Mouse (Mus musculus): ENCODE measurements around the gene Prdm11.

Gene Prdm11

DNA sequence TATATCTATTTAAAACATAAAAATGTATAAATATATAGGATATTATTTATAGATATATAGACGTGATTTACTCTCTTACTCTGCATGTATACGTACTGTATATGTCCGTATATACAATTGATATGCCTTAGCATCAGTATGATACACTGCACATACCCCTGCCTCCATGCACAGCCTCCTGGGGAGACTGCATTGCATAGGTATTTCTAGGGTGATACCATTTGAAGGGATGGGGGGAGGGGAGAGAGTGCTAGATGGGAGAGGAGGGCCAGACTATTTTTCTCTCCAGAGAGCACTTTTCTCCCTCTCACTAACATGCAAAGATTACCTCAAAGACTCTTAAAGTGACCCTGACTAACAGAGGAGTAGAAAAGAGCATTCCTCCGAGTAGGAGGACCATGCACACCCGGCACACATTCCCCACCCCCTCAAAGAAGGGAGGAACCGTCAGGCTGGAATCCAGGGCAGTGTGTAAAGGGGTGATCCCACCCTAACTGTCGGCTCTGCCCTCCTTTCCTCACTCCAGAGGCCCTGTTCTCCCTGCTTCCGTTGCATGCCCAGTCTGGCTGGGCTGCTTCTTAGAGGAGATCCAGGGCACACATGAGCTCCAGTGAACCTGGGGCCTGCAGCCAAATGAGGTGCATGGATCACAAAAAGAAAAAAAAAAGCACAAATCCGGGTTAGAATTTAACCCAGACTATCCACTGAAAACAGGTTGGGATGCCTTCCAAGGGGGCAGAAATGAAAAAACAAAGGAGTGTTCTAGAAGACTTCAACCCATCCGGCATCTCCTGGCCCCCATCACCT is 78.7 kb downstream of the Prdm11 start:
- DNase-seq (ENCODE audit: low spot score in 2 of 2) = no peak

DNA sequence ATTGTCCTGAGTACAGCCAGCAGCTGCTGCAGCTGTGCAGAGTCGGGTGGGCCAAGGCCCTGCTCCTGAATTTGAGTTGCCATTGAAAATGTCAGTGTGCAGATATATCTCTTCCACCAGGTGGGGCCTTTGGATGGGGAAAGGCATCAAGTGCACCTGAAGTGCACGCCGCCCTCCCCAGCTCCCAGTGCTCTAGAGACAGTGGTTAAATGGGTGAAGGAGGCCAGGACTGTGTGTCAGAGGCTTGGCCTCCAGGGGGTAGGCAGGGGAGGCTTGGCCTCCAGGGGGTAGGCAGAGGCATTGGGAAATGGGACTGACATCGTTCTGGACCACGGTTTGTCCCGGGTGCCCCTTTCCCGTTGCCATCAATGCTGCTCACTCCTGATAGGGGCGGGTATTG is 79.7 kb downstream of the Prdm11 start:
- DNase-seq (ENCODE audit: low spot score in 2 of 2) = no peak

DNA sequence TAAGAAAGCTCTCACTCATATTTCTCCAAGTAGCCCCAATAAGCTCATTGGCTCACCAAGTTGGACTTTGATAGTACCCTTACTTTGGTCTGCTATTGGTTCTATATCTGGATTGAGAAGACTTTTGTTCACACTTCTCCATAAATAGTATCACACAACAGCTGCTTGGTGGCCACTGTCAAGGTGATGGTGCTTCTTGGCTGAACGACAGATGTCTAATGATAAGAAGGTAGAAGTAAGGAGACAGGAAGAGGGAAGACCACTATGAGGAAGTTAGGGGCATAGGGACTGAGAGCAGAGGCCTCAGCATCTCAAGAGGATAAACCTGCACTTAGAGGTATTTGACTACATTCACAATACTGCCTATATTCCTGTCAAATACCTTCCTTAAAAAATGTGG is 81.6 kb downstream of the Prdm11 start:
- no peak for DNase-seq (ENCODE audit: low spot score in 2 of 2)

DNA sequence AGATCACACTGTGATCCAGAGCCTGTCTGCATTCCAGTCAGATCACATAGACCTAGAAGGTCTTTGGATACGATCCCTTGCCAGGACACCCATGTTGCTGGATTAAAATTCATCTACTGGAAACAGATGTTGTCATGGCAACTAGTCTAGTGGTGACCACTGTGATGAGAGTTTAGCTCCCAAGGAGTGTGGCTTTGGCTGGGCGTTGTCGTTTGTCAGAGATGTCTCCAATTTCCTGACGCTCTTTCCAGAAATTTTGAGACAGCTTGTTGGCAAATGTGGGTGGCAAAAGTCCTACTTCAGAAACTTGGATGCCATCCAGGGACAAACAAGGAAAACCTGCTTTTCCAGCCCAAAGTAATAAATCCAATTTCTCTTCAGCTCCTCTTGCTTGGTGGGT is 87.3 kb downstream of the Prdm11 start:
- DNase-seq (ENCODE audit: low spot score in 2 of 2) = no peak

DNA sequence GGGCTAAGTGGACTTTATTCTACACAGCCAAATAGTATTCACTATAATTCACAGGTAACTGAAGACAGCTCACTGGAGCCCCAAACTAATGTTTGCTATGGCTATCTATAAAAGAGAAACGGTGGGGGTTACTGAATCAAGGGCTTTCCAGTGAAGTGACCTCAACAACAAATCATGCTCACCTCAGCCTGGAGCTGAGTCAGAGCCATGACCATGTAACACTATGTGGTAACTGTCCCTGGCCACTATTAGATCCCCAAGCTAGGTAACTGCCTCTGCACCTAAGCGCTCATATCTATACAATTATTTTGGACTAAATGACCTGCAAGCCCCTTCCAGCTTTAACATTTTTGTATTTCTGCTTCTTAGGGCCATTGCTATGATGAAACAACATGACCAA is 89.0 kb downstream of the Prdm11 start:
- no peak for DNase-seq (ENCODE audit: low spot score in 2 of 2)

DNA sequence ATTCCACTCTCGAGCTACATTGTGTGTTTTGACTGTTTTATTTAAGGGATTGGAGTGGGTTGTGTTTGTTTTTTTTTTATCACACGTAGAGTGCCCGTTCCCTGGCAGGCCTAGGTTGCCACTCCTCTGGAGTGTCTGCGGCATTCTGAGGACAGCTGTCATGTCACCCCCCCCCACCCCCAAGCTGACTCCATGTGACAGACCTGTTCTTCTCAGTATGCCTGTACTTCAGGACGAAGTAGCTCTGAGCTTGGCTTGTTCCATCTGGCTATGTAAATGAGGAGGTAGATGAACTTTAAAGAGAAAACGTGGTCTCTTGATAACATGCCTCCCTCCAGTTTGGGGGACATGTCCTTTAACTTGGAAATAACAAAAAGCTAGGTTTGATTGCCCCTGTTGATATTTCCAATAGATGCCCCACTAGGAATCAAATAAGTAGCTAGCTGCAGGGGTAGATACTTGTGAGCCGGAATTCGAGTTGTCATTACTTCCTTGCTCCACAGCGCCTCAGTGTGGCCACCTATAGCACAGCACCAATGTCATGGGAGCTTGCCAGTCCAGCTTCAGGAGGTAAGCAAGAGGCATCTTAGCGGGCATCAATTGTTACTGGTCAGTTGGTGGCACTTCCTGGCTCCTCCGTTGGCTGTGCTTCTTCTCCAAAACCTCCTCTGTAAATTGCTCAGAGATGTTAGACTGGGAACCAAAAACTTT is 91.4 kb downstream of the Prdm11 start:
- peak in 1 of 2 experiments; percentile 65 for DNase-seq (ENCODE audit: low spot score in 2 of 2)

DNA sequence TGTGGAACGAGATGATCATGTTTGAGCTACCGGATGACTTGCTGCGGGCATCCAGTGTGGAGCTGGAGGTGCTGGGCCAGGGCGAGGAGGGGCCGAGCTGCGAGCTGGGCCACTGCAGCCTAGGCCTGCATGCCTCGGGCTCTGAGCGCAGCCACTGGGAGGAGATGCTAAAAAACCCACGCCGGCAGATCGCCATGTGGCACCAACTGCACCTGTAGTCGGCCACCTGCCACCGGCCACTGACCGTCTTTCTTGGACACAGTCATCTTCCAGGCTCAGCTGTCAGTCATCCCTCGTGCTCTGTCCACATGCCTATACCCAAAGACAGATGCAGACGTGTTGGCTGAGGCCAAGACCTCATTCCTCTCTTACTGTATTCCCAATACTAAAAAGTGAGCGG is 92.5 kb downstream of the Prdm11 start:
- no peak for DNase-seq (ENCODE audit: low spot score in 2 of 2)

DNA sequence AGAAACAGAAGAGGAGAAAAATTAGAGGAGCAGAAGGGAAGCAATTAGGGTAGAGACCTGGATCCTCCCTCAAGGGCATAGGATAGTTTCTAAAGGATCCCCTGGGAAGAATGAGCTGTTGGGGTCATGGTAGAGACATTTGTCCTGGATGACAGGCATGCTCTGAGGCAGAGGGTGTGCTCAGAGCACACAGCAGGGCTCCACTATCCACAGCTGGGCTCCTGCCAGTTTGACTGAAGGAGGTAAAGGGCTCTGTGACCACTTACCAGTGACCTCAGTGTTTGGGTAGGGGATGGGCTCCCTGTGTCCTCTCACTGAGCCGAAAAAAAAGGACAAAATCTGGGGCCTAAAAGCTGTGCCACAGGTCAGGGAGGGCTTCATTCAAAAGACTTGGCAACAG is 96.4 kb downstream of the Prdm11 start:
- DNase-seq (ENCODE audit: low spot score in 2 of 2) = no peak

DNA sequence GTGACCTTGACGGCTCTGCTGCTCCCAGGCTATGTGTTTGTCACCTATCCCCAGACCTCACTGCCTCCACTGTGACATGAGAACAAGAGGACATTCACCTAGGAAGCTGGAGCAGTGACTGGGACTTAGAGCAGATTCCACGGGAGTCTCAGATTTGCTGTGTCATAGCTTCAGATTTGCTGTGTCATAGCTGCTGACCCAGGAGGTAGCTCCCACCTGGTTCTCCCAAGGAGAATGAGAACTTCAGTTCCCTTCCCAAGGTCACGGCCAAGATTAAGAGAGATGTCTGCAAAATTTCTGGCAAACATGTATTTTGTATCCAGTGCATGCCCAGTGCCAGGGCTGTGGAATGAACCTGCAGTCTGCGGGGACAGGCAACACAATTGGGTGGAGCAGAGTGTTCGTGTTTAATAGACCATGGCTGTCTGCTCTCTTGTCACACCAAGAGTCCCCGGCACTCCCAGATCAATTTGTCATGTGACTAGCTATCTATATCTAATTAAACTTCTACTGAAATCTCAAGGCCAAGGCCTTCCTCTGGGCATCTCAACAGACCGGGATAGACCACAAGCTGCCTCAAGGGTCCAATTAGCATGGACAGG is 97.2 kb downstream of the Prdm11 start:
- no peak for DNase-seq (ENCODE audit: low spot score in 2 of 2)

DNA sequence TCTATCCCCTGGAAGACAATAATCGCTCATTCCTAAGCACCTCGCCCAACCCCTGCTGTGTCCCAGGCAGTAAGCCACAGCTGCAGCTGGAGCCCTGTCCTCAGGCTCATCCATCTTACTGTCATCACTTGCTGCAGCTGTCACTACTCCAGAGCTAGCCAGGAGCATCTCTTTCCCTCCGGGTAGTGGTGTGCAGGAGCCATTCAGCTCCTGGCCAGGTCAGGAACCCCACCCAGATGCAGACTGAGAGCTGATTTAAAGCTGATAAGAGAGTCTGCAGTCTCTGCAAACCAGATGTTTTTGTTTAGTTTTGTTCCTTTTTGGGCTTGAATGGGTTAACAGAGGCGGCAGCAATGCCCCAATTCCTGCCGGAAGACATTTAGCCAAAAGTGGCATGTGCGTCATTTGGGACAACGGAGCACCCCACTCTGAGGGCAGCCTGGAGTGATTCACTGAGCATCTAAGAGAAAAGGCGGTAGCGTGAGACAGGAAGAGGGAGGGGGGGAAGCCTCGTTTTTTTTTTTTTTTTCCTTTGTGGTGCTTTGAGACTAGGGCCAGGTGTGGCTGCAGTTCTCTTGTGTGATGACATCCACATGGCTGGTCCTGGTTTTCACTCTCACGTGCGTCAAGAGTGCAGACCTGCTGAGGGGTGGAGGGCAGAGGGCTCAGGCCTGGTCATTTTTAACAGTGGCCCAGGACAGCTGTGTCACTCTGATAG is 97.8 kb downstream of the Prdm11 start:
- DNase-seq (ENCODE audit: low spot score in 2 of 2) = no peak

DNA sequence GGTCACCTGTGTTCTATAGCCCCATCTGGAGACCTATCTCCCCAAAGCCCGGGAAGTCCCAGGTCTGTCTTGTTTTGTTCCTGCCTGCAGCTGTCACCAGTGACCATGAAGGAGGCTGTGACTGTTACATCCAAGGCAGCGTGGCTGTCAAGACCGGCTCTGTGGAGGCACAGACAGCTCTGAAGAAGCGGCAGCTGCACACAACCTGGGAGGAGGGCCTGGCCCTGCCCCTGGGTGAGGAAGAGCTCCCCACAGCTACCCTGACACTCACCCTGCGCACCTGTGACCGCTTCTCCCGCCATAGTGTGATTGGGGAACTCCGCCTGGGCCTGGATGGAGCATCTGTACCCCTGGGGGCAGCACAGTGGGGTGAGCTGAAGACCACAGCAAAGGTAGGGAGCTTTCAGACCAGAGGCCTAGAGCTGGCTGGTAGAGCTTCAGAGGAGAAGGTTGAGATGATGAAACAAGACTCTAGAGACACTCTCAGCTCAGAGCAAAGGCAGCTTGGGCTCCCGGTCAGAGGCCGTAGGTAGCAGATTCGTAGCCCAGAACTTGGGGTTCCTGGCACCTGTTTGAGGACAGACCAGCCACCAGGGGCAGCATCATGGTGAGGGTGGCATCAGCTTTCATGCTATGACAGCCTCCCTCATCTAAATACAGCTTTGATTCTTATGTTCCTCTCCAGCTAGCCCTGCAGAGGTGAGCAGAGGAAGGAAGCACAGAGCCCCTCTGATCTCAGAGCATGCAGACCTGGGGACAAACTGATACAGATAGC is 100.0 kb downstream of the Prdm11 start:
- DNase-seq (ENCODE audit: low spot score in 2 of 2) = no peak

DNA sequence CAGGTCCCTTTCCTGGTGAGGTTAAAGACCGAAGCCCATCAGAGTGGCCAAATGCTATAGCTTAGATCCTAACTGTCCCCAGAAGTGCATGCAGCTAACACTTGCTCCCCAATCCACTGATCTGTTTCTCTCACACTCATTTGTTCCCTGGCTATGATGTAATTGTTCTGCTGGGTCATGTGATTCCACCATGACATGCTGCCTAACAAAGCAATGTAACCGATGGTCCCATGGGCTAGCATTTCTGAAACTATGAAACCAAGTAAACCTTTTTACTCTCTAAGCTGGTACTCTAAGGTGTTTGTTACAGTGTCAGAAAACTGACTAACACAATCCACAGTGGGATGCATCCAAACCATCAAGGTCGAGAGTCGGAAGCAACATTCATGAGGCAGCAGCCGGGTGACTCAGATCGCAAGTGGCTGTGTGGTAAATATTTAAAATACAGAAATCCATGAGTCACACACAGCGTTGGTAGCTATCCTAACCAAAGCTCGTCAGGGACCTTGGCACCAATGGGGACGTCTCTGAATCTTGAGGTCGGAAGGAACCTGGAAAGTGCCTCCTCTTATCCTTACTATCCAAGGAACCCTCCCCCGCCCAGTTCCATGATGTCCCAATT is 100.7 kb downstream of the Prdm11 start:
- no peak for DNase-seq (ENCODE audit: low spot score in 2 of 2)

DNA sequence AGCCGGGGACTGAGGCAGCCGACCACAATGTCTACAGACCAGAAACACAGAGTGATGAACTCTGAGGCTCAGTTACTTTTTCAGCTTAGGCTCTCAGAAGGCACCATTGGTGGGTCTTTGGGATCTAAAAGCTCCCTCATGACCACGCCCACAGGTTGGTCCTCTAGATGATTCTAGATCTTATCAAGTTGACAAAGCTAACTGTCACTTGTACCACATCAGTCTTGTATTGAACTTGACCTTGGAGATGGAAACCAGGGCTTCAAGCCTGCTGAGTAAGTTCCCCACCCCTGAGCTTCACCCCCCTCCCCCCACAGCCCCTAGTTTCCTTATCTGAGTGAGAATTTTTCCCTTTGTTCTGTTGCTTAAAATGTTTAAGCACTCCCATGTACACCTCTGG is 101.6 kb downstream of the Prdm11 start:
- DNase-seq (ENCODE audit: low spot score in 2 of 2) = no peak

DNA sequence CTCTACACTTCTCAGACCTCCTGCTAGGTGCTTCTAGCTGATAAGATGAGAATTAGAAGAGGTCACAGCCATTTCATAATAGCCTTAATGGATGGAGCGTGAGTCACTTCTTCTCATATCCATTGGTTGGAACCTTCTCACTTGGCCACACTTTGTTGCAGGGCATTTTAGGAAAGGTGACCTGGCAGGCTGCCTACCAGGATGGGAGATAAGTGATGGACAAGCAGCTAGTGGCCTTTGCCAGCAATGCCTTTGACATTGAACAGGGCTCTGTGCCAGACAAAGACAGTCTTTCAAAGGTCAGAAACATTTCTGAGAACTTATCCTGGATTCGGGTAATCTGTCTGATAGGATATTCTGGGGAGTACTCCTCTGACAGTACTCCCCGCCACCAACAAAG is 102.6 kb downstream of the Prdm11 start:
- no peak for DNase-seq (ENCODE audit: low spot score in 2 of 2)

DNA sequence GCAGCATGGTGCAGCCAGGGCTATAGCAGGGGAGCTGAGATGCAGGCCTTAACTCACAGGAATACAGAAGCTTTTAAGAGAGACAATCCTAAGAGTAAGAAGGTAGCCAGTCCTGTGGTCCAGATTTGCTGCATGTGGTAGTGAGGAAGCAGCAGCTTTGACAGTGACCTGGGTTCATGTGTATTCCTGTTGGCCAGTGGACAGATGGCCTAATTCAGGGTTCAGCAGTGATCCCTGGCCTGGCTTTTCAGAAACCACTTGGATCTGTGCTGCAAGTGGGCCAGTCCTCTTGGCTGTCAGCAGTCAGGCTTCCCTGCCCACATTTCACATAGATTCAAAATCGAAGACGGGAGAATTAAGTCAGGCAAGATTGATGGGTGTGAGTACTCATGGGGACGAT is 104.5 kb downstream of the Prdm11 start:
- no peak for DNase-seq (ENCODE audit: low spot score in 2 of 2)

DNA sequence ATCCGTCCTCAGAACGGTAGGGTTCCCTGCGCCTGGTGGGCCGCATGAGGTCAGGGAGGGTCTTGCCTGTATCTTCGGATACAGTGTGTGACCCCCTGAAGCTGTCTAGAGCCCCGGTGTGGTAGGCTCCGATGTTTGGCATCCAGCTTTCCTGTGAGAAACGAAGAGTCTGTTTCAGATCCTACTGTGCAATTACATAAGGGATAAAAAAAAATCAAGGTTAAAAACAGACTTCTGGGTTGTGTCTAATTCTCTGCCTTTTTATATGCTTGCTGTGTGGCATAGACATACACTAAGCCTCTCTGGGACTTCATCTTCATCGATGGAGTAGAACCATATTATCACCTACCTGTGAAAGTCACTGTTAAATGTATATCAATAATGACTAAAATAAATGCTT is 105.0 kb downstream of the Prdm11 start:
- DNase-seq (ENCODE audit: low spot score in 2 of 2) = no peak

DNA sequence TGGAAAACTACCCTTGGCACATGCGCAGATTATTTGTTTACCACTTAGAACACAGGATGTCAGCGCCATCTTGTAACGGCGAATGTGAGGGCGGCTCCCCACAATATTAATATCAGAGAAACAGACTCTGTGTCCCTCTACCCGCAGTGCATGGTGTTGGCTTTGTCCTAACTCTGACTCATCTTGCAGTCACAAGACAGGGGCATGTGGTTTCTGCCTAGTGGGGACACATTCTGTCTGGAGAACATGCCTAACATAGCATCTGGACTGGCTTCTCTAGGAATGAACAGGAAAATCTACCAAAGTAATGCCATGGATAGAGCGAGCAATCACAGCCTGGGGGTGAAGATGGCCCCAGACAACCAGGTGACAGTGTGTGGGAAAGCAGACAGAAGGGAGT is 107.1 kb downstream of the Prdm11 start:
- DNase-seq (ENCODE audit: low spot score in 2 of 2) = no peak

DNA sequence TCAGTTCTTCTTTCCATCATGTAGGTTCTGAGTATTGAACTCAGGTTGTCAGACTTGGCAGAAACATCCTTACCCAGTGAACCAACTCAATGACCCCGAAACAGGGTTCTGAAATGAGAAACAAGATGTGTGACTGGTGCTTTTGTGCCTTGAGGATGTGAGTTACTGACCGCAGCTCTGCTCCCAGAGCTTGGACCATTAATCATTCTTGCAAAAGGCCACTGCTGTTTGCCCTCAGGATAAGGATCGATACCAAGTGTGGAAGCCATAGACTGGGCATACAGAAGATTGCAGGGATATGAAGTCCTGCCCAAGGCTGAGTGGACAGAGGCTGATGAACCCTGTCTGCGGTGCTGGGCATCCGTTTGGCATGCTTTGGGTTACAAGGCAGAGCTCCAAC is 107.9 kb downstream of the Prdm11 start:
- no peak for DNase-seq (ENCODE audit: low spot score in 2 of 2)

DNA sequence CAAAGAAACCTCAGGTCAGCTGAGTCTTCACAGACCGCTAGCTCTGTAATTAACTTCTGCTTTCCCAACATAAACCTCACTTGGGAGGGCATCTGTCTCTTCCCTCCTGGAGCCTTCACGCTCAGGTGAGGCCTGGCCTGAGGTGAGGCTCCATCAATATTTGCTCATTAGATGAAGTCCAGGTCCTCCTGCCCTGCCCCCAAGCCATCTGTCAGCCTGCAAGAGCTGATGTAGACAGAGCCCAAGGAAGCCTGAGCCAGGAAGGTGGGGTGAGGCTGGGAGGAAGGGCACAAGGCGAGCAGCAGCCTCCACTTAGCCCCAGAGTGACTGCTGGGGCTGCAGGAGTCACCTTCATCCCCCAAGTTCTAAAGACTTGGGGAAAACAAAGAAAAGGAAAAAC is 110.5 kb downstream of the Prdm11 start:
- no peak for DNase-seq (ENCODE audit: low spot score in 2 of 2)

DNA sequence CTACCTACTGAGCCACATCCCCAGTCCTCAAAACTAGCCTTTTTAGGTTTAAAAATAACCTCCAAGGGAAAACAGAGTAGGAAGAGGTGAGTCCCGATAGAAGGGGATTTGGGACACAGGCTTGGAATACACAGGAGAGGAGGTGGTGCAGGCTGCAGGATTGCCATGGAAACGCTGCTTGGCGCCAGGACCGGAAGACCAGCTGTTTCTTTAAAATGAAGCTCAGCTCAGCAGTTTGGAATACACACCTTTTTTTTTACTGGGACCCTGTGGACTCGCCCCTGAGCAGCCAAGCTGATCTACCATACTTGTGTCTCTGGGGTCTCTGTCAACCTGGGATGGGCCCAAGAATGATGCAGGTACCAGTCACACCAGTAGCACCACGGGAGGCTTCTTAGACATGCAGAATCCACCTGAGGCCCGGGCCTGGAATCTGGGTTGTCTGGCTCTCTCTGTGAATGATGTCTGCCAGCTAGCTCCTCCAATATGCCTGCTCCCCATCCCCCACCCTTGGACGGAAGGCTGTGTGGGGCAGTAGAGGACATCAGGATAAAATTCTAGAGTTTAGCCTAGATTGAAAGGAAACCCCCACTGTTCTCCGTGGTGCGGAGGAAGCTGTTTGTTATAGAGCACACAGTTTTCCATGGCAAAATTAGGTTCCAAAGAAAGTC is 111.5 kb downstream of the Prdm11 start:
- DNase-seq (ENCODE audit: low spot score in 2 of 2) = peak; percentile 53 to 71

DNA sequence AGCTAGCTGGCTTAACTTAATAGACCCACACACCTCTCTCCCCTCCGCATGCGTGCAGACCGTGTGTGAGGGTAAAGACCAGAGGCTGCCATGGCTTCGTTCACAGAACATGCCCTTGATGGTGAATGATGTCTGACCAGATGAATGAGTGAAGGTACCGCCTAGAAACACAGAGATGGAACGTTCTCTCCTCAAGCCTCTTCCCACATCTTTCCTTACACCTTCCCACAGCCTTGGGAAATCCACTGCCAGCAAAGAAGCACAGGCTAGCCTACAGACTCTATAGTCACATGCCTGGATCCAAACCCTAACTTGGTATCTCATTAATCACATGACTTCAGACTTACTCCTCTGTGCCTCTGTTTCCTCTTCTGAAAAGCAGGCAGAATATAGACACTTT is 112.6 kb downstream of the Prdm11 start:
- DNase-seq (ENCODE audit: low spot score in 2 of 2) = no peak
